Mouse (Mus musculus): ENCODE results near the gene Ddah1. TPM values are rescaled to one million over a fixed set of nuclear protein-coding genes. Genes with fewer than 3 reads are reported as not detected.
A peak's percentile ranks its signal among the peaks of the same experiment; 100 is the strongest.

Gene Ddah1
- total RNA-seq, 4 experiments from 2014 or later: 55.4 to 64.4 (median 60.5) TPM

- DNase-seq (ENCODE audit: low spot score in 2 of 2): peak in 1 of 2 experiments; percentile 72
Observed at GRCm38 (mm10) chr3:145941971-145942370, 183.5 kb downstream of the Ddah1 start.

Other genes with a start within 250 kb of the Ddah1 start
- 10 to 100 TPM; 16.5 to 19.4 (median 17.8) TPM for gene Znhit6, start 182.5 kb upstream of the Ddah1 start, total RNA-seq (2022)
- 10 to 100 TPM in 1 of 4 experiments, 1 to 10 TPM in 3; 2.2 to 11.9 (median 5.3) TPM for gene Ccn1, start 108.7 kb upstream of the Ddah1 start, total RNA-seq (2022)
- 10 to 100 TPM; 10.6 to 16.1 (median 14.2) TPM for gene Bcl10, start 164.1 kb downstream of the Ddah1 start, total RNA-seq (2022)
- gene 2410004B18Rik, start 179.3 kb downstream of the Ddah1 start, total RNA-seq (2022): 10 to 100 TPM; 31.8 to 38.5 (median 33.2) TPM
- gene Syde2, start 229.2 kb downstream of the Ddah1 start, total RNA-seq (2022): 1 to 10 TPM; 3.0 to 4.3 (median 3.6) TPM

All from layer of hippocampus, adult 8-10 months (tissue).